In genomic region chr5:136582201-136582600, GRCm38 (mm10) we compare ENCODE assay signal across 11 mouse cellular contexts. TPM values are rescaled to one million over a fixed set of nuclear protein-coding genes. Genes with fewer than 3 reads are reported as not detected.
DNase-seq lines count a peak whose midpoint lies in the region; ATAC-seq lines count a peak whose summit lies in the region.
"Had no signal": no experiment of that assay in that cellular context is flagged by ENCODE, and none has a peak within 500 bp of the region (broad histone marks: within the 10 kb centered on the region; RNA-seq: fewer than 3 reads in every experiment).

No protein-coding gene starts in this region.

- peaks cover 10% of the 10 kb centered on the region; the same call in 1 of the 2 replicates for H3K4me1 ChIP-seq in forebrain, embryonic 12.5 days
- H3K4me1 ChIP-seq in forebrain, embryonic 11.5 days (replicated peaks; ENCODE audit: control insufficient read depth, insufficient read depth, low read length): no peaks in the 10 kb centered on the region
- H3K4me1 ChIP-seq in hindbrain, embryonic 13.5 days (replicated peaks): peaks cover 10% of the 10 kb centered on the region
- no peaks in the 10 kb centered on the region for H3K4me1 ChIP-seq in midbrain, embryonic 14.5 days (ENCODE audit: control insufficient read depth, insufficient read depth, low read length)
- H3K4me1 ChIP-seq in liver, embryonic 11.5 days (replicated peaks; ENCODE audit: control insufficient read depth, insufficient read depth, low read length): peaks cover 3% of the 10 kb centered on the region; the same call in 1 of the 2 replicates

- H3K27ac ChIP-seq in forebrain, embryonic 12.5 days: no peak overlapping the region
- no peak overlapping the region for H3K27ac ChIP-seq in forebrain, embryonic 11.5 days (ENCODE audit: low read depth, low read length)
- H3K27ac ChIP-seq in hindbrain, embryonic 13.5 days: no peak overlapping the region
- no peak overlapping the region for H3K27ac ChIP-seq in midbrain, embryonic 14.5 days (replicated peaks; ENCODE audit: low read depth, low read length)
- H3K27ac ChIP-seq in liver, embryonic 11.5 days (ENCODE audit: low read depth, low read length): no peak overlapping the region

- 8% methylated on average over 12 of the region's 12 CpGs for WGBS in forebrain, embryonic 12.5 days
- 11% methylated on average over 12 of the region's 12 CpGs for WGBS in forebrain, embryonic 11.5 days
- 6% methylated on average over 12 of the region's 12 CpGs for WGBS in hindbrain, embryonic 13.5 days
- 9% methylated on average over 12 of the region's 12 CpGs for WGBS in midbrain, embryonic 14.5 days
- 7% methylated on average over 12 of the region's 12 CpGs for WGBS in liver, embryonic 11.5 days

- no peak for ATAC-seq in forebrain, embryonic 12.5 days (ENCODE audit: low FRiP score)
- ATAC-seq in forebrain, embryonic 11.5 days (replicated peaks; ENCODE audit: low FRiP score): no peak
- no peak for ATAC-seq in hindbrain, embryonic 13.5 days (ENCODE audit: low FRiP score)
- no peak for ATAC-seq in midbrain, embryonic 14.5 days (ENCODE audit: low FRiP score, low TSS enrichment)
- no peak for ATAC-seq in liver, embryonic 11.5 days (replicated peaks; ENCODE audit: low FRiP score)

- H3K4me2 ChIP-seq in forebrain, embryonic 12.5 days: 0 out of 2 replicates have a peak overlapping the region, but pooled peaks have one; percentile 13
- no peak overlapping the region for H3K4me2 ChIP-seq in forebrain, embryonic 11.5 days (ENCODE audit: low read depth, low read length, severe bottlenecking)
- H3K4me2 ChIP-seq in hindbrain, embryonic 13.5 days: 0 out of 2 replicates have a peak overlapping the region, but pooled peaks have one; percentile 32
- H3K4me2 ChIP-seq in midbrain, embryonic 14.5 days (ENCODE audit: low read length): no peak overlapping the region
- H3K4me2 ChIP-seq in liver, embryonic 11.5 days: no peak overlapping the region

- H3K9me3 ChIP-seq in forebrain, embryonic 12.5 days: no peaks in the 10 kb centered on the region
- H3K9me3 ChIP-seq in forebrain, embryonic 11.5 days (ENCODE audit: control insufficient read depth, low read length): no peaks in the 10 kb centered on the region
- peaks cover 5% of the 10 kb centered on the region; the same call in 1 of the 2 replicates for H3K9me3 ChIP-seq in hindbrain, embryonic 13.5 days
- no peaks in the 10 kb centered on the region for H3K9me3 ChIP-seq in midbrain, embryonic 14.5 days (ENCODE audit: control insufficient read depth, low read length)
- peaks cover 4% of the 10 kb centered on the region; the same call in 1 of the 2 replicates for H3K9me3 ChIP-seq in liver, embryonic 11.5 days (ENCODE audit: control insufficient read depth, low read length)

- peaks cover 43% of the 10 kb centered on the region for H3K27me3 ChIP-seq in forebrain, embryonic 12.5 days
- H3K27me3 ChIP-seq in forebrain, embryonic 11.5 days (ENCODE audit: control insufficient read depth, insufficient read depth, low read length): peaks cover 11% of the 10 kb centered on the region
- peaks cover 52% of the 10 kb centered on the region for H3K27me3 ChIP-seq in hindbrain, embryonic 13.5 days
- peaks cover 18% of the 10 kb centered on the region for H3K27me3 ChIP-seq in midbrain, embryonic 14.5 days (ENCODE audit: control insufficient read depth, insufficient read depth, low read length)
- H3K27me3 ChIP-seq in liver, embryonic 11.5 days (replicated peaks; ENCODE audit: control insufficient read depth, insufficient read depth, low read length): peaks cover 52% of the 10 kb centered on the region

- no peak for DNase-seq in forebrain, embryonic 11.5 days (ENCODE audit: low spot score)
- peak; percentile 10 for DNase-seq in kidney, postnatal 14 days
- no peak for DNase-seq in kidney, postnatal 36 days
- DNase-seq in midbrain, embryonic 14.5 days: peak; percentile 8
- DNase-seq in T-cell, adult 2 months (ENCODE audit: low spot score): no peak
- DNase-seq in liver, embryonic 11.5 days (ENCODE audit: low spot score): no peak
- DNase-seq: adrenal gland, postnatal 25 days; cerebellum, adult 9-10 months; gastrocnemius, postnatal 25 days had no signal

- H3K9ac ChIP-seq in forebrain, embryonic 12.5 days: no peak overlapping the region
- no peak overlapping the region for H3K9ac ChIP-seq in forebrain, embryonic 11.5 days (ENCODE audit: low read length)
- no peak overlapping the region for H3K9ac ChIP-seq in hindbrain, embryonic 13.5 days
- H3K9ac ChIP-seq in midbrain, embryonic 14.5 days (replicated peaks; ENCODE audit: low read length): no peak overlapping the region
- H3K9ac ChIP-seq in liver, embryonic 11.5 days (ENCODE audit: low read depth, low read length): no peak overlapping the region

- no peaks in the 10 kb centered on the region for H3K36me3 ChIP-seq in forebrain, embryonic 12.5 days (replicated peaks)
- H3K36me3 ChIP-seq in forebrain, embryonic 11.5 days (ENCODE audit: control insufficient read depth, insufficient read depth, low read length): no peaks in the 10 kb centered on the region
- no peaks in the 10 kb centered on the region for H3K36me3 ChIP-seq in hindbrain, embryonic 13.5 days
- H3K36me3 ChIP-seq in midbrain, embryonic 14.5 days (ENCODE audit: control insufficient read depth, insufficient read depth, low read length): no peaks in the 10 kb centered on the region
- H3K36me3 ChIP-seq in liver, embryonic 11.5 days (ENCODE audit: control insufficient read depth, insufficient read depth, low read length): no peaks in the 10 kb centered on the region

- H3K4me3 ChIP-seq in forebrain, embryonic 12.5 days (replicated peaks): no peak overlapping the region
- no peak overlapping the region for H3K4me3 ChIP-seq in forebrain, embryonic 11.5 days (ENCODE audit: low read depth, low read length)
- no peak overlapping the region for H3K4me3 ChIP-seq in hindbrain, embryonic 13.5 days
- no peak overlapping the region for H3K4me3 ChIP-seq in midbrain, embryonic 14.5 days (replicated peaks; ENCODE audit: low read depth, low read length)
- H3K4me3 ChIP-seq in liver, embryonic 11.5 days (ENCODE audit: low read depth, low read length): no peak overlapping the region

RNA-seq across cellular contexts. Expression of gene Cux1, which starts 14.9 kb away (rescaled TPM):
- polyA plus RNA-seq in forebrain, embryonic 12.5 days (2016; fragmentation: Nextera tagmentation; extraction: Ambion mirVana): 157 and 165 TPM in 2 replicates
- polyA plus RNA-seq in forebrain, embryonic 11.5 days (2014; fragmentation: Nextera tagmentation; extraction: Ambion mirVana): 156 and 163 TPM in 2 replicates
- 104 and 106 TPM in 2 replicates for polyA plus RNA-seq in hindbrain, embryonic 13.5 days (2015; fragmentation: Nextera tagmentation; extraction: Ambion mirVana)
- 109 and 112 TPM in 2 replicates for polyA plus RNA-seq in midbrain, embryonic 14.5 days (2014; fragmentation: Nextera tagmentation; extraction: Ambion mirVana)
- polyA plus RNA-seq in liver, embryonic 11.5 days (2014; fragmentation: Nextera tagmentation; extraction: Ambion mirVana): 45.8 and 50.0 TPM in 2 replicates

Comparison
In these comparisons a context has a peak if more than half of its experiments do, and no peak if none do; other contexts are left out.
1. H3K4me2 ChIP-seq: peak in forebrain, embryonic 12.5 days (single experiment) and hindbrain, embryonic 13.5 days (single experiment); none in forebrain, embryonic 11.5 days (single experiment), midbrain, embryonic 14.5 days (single experiment) and liver, embryonic 11.5 days (single experiment).
2. DNase-seq: peak in kidney, postnatal 14 days (single experiment) and midbrain, embryonic 14.5 days (single experiment); none in forebrain, embryonic 11.5 days (single experiment), kidney, postnatal 36 days (0 of 2), T-cell, adult 2 months (single experiment) and liver, embryonic 11.5 days (single experiment).